Mouse (Mus musculus) frontal cortex, adult 2 months (tissue): ENCODE measurements around the gene Gm10778. TPM values are rescaled to one million over a fixed set of nuclear protein-coding genes. Genes with fewer than 3 reads are reported as not detected.

ENCODE experiments used
- polyA plus RNA-seq: library from polyadenylated mRNA; depleted of rRNA; stranded (reverse); fragments of >200 nt; gene quantifications from 2 replicates; pipeline ENCODE4 v1.2.3, GENCODE M21; 2012; rRNA removed

The Gm10778 gene
- polyA plus RNA-seq, 1 experiment, result 3.3 TPM

Other genes starting within 250 kb of the Gm10778 start
- gene Nfic, start 193.4 kb upstream of the Gm10778 start, polyA plus RNA-seq, result 39.6 and 47.7 TPM in 2 replicates
- gene Celf5, start 166.3 kb upstream of the Gm10778 start, polyA plus RNA-seq, result 345 and 388 TPM in 2 replicates
- 120 and 134 TPM in 2 replicates for gene Ncln, start 152.7 kb upstream of the Gm10778 start, polyA plus RNA-seq
- gene S1pr4, start 148.9 kb upstream of the Gm10778 start, polyA plus RNA-seq, result 0.94 and 1.1 TPM in 2 replicates
- 2.9 and 3.7 TPM in 2 replicates for gene Gna15, start 124.8 kb upstream of the Gm10778 start, polyA plus RNA-seq
- gene Gna11, start 103.9 kb upstream of the Gm10778 start, polyA plus RNA-seq, result 147 and 150 TPM in 2 replicates
- gene Aes, start 89.6 kb upstream of the Gm10778 start, polyA plus RNA-seq, result 867 and 972 TPM in 2 replicates
- 120 and 136 TPM in 2 replicates for gene Tle2, start 74.5 kb upstream of the Gm10778 start, polyA plus RNA-seq
- gene Tle6, start 48.0 kb upstream of the Gm10778 start, polyA plus RNA-seq, result 12.8 and 17.4 TPM in 2 replicates
- gene BC025920, start 42.8 kb upstream of the Gm10778 start, polyA plus RNA-seq, result 4.1 and 5.2 TPM in 2 replicates
- 33.9 and 36.2 TPM in 2 replicates for gene Sirt6, start 21.3 kb upstream of the Gm10778 start, polyA plus RNA-seq
- 106 and 108 TPM in 2 replicates for gene Ankrd24, start 20.5 kb upstream of the Gm10778 start, polyA plus RNA-seq
- 6.4 and 6.5 TPM in 2 replicates for gene Zfp433, start 55.8 kb downstream of the Gm10778 start, polyA plus RNA-seq
- 6.4 and 8.2 TPM in 2 replicates for gene Gm3055, start 122.1 kb downstream of the Gm10778 start, polyA plus RNA-seq
- gene Gm4767, start 163.1 kb downstream of the Gm10778 start, polyA plus RNA-seq, result 0.36 and 0.72 TPM in 2 replicates
- 3.4 and 5.0 TPM in 2 replicates for gene Gm32687, start 214.9 kb downstream of the Gm10778 start, polyA plus RNA-seq